Mouse (Mus musculus): Measurements from ENCODE around the gene Lrig1. TPM values are rescaled to one million over a fixed set of nuclear protein-coding genes. Genes with fewer than 3 reads are reported as not detected.

The Lrig1 gene
- total and polyA plus RNA-seq, 3 experiments = 0.58 to 0.75 TPM; not detected in 1

- DNase-seq (ENCODE audit: low read depth, low spot score) = no peak
- Histone ChIP-seq H3K27me3 (ENCODE audit: control insufficient read depth in 1 of 2, insufficient read depth in 2 of 2, low read length in 2 of 2) (no peaks in the 10 kb centered on the region; a peak in 2 of 4 replicates), H3K9me3 (replicated peaks; ENCODE audit: insufficient read depth, low read length) (no peaks in the 10 kb centered on the region), H3K4me3 (ENCODE audit: control insufficient read depth in 1 of 2, insufficient read depth in 1 of 2, low read depth in 2 of 2, low read length in 2 of 2) (no peak overlapping the region), H3K79me2 (ENCODE audit: control insufficient read depth, insufficient read depth, low read length, poor library complexity) (no peaks in the 10 kb centered on the region; the same call in 1 of the 2 replicates), H3K36me3 (ENCODE audit: control insufficient read depth in 1 of 2, insufficient read depth in 2 of 2, low read length in 2 of 2) (peaks cover 0 to 4% of the 10 kb centered on the region in 2 experiments; a peak in 2 of 4 replicates), H3K27ac (ENCODE audit: control insufficient read depth, low read depth, low read length) (no peak overlapping the region), H3K4me1 (ENCODE audit: control insufficient read depth in 1 of 2, insufficient read depth in 2 of 2, low read length in 2 of 2) (peaks cover 5 to 16% of the 10 kb centered on the region in 2 experiments), H3K9ac (ENCODE audit: control insufficient read depth, low read depth, low read length, poor library complexity, severe bottlenecking) (no peak overlapping the region)
- TF ChIP-seq E2F4 (IDR thresholded peaks at IDR 0.05; ENCODE audit: borderline replicate concordance, low read depth, low read length) = no peak
- no peak for TF ChIP-seq CHD2 (IDR thresholded peaks at IDR 0.05; ENCODE audit: low read length)
- no peak for TF ChIP-seq RCOR1 (IDR thresholded peaks at IDR 0.05; ENCODE audit: low read depth, low read length)
- TF ChIP-seq POLR2AphosphoS5 (IDR thresholded peaks at IDR 0.05; ENCODE audit: borderline replicate concordance, low read depth, low read length) = no peak
- no peak for TF ChIP-seq BHLHE40 (IDR thresholded peaks at IDR 0.05; ENCODE audit: borderline replicate concordance, low read depth, low read length)
These were observed 22.5 kb downstream of the Lrig1 start for GRCm38 (mm10) chr6:94677448-94677847.

- Histone ChIP-seq H3K79me2 (ENCODE audit: control insufficient read depth, insufficient read depth, low read length, poor library complexity) (no peaks in the 10 kb centered on the region), H3K4me3 (ENCODE audit: control insufficient read depth in 1 of 2, insufficient read depth in 1 of 2, low read depth in 2 of 2, low read length in 2 of 2) (no peak overlapping the region), H3K36me3 (ENCODE audit: control insufficient read depth in 1 of 2, insufficient read depth in 2 of 2, low read length in 2 of 2) (peaks cover 0 to 4% of the 10 kb centered on the region in 2 experiments; a peak in 2 of 4 replicates), H3K9me3 (replicated peaks; ENCODE audit: insufficient read depth, low read length) (no peaks in the 10 kb centered on the region), H3K27me3 (ENCODE audit: control insufficient read depth in 1 of 2, insufficient read depth in 2 of 2, low read length in 2 of 2) (no peaks in the 10 kb centered on the region; a peak in 2 of 4 replicates), H3K9ac (ENCODE audit: control insufficient read depth, low read depth, low read length, poor library complexity, severe bottlenecking) (no peak overlapping the region), H3K27ac (ENCODE audit: control insufficient read depth, low read depth, low read length) (no peak overlapping the region), H3K4me1 (ENCODE audit: control insufficient read depth in 1 of 2, insufficient read depth in 2 of 2, low read length in 2 of 2) (peaks cover 5 to 11% of the 10 kb centered on the region in 2 experiments)
- DNase-seq (ENCODE audit: low read depth, low spot score) = no peak
- TF ChIP-seq CTCF (IDR thresholded peaks at IDR 0.05 in 2 of 3, conservative IDR thresholded peaks at IDR 0.05 in 1 of 3; ENCODE audit: control insufficient read depth in 1 of 3, insufficient read depth in 1 of 3, low read depth in 2 of 3, low read length in 3 of 3, poor library complexity in 1 of 3, severe bottlenecking in 1 of 3) (no peak), RAD21 (IDR thresholded peaks at IDR 0.05; ENCODE audit: low read depth, low read length) (no peak), ZC3H11A (IDR thresholded peaks at IDR 0.05; ENCODE audit: low read depth, low read length) (no peak), TCF12 (IDR thresholded peaks at IDR 0.05; ENCODE audit: low read depth, low read length) (no peak), ZNF384 (IDR thresholded peaks at IDR 0.05; ENCODE audit: low read depth, low read length) (no peak), POLR2A (IDR thresholded peaks at IDR 0.05; ENCODE audit: control insufficient read depth in 1 of 2, insufficient read depth in 1 of 2, low read depth in 1 of 2, low read length in 2 of 2, poor library complexity in 1 of 2) (no peak)
These were observed 23.1 kb downstream of the Lrig1 start for GRCm38 (mm10) chr6:94676840-94677239.

- TF ChIP-seq SMC3 (IDR thresholded peaks at IDR 0.05; ENCODE audit: low read depth, low read length) = no peak
- Histone ChIP-seq H3K4me3 (ENCODE audit: control insufficient read depth in 1 of 2, insufficient read depth in 1 of 2, low read depth in 2 of 2, low read length in 2 of 2) (no peak overlapping the region), H3K36me3 (ENCODE audit: control insufficient read depth in 1 of 2, insufficient read depth in 2 of 2, low read length in 2 of 2) (peaks cover 0 to 4% of the 10 kb centered on the region in 2 experiments; a peak in 2 of 4 replicates), H3K27me3 (ENCODE audit: control insufficient read depth in 1 of 2, insufficient read depth in 2 of 2, low read length in 2 of 2) (no peaks in the 10 kb centered on the region; a peak in 2 of 4 replicates), H3K79me2 (ENCODE audit: control insufficient read depth, insufficient read depth, low read length, poor library complexity) (no peaks in the 10 kb centered on the region), H3K27ac (ENCODE audit: control insufficient read depth, low read depth, low read length) (no peak overlapping the region), H3K4me1 (ENCODE audit: control insufficient read depth in 1 of 2, insufficient read depth in 2 of 2, low read length in 2 of 2) (peaks cover 5 to 6% of the 10 kb centered on the region in 2 experiments), H3K9me3 (replicated peaks; ENCODE audit: insufficient read depth, low read length) (no peaks in the 10 kb centered on the region), H3K9ac (ENCODE audit: control insufficient read depth, low read depth, low read length, poor library complexity, severe bottlenecking) (no peak overlapping the region)
- no peak for DNase-seq (ENCODE audit: low read depth, low spot score)
These were observed 23.7 kb downstream of the Lrig1 start for GRCm38 (mm10) chr6:94676300-94676699.
